Mouse (Mus musculus) heart, adult 2 months (tissue): ENCODE measurements around the gene Ticrr. TPM values are rescaled to one million over a fixed set of nuclear protein-coding genes. Genes with fewer than 3 reads are reported as not detected.

Source experiments
- DNase-seq, 2 experiments: peaks; one replicate each; pipeline ENCODE4 v3.0.0; 2021
- H3K27ac ChIP-seq: fragments of 200-600 bp; 2 replicates; pipeline ENCODE4 v1.8.1; 2022
- H3K27me3 ChIP-seq: fragments of 200-500 bp; 2 replicates; pipeline ENCODE4 v1.6.1; 2012; ENCODE audit warnings: mild to moderate bottlenecking, low read length, inconsistent platforms, mixed read lengths; ENCODE audit not compliant: control insufficient read depth, insufficient read depth
- H3K36me3 ChIP-seq: fragments of 200-500 bp; 2 replicates; pipeline ENCODE4 v1.6.1; 2012; ENCODE audit warnings: low read length, inconsistent platforms; ENCODE audit not compliant: control insufficient read depth, insufficient read depth
- H3K4me1 ChIP-seq: fragments of 200-500 bp; 2 replicates; pipeline ENCODE4 v1.6.1; 2011; ENCODE audit warnings: low read length; ENCODE audit not compliant: control insufficient read depth, insufficient read depth
- H3K4me3 ChIP-seq: fragments of 200-600 bp; 2 replicates; pipeline ENCODE4 v1.8.1; 2022
- H3K79me2 ChIP-seq: fragments of 200-500 bp; replicated peaks from 2 replicates; pipeline ENCODE4 v1.6.1; 2012; ENCODE audit warnings: mild to moderate bottlenecking, inconsistent platforms, low read length, moderate library complexity, mixed read lengths; ENCODE audit not compliant: control insufficient read depth, insufficient read depth
- H3K9ac ChIP-seq: fragments of 200-500 bp; 2 replicates; pipeline ENCODE4 v1.6.1; 2012; ENCODE audit warnings: low read depth, mild to moderate bottlenecking, control low read depth, inconsistent platforms, low read length, mixed read lengths
- CTCF ChIP-seq: fragments of 200-600 bp; IDR thresholded peaks from 2 replicates; pipeline ENCODE4 v1.8.1; 2022; ENCODE audit warnings: antibody characterized with exemption, mild to moderate bottlenecking, moderate library complexity
- EP300 ChIP-seq: fragments of 200-500 bp; IDR thresholded peaks from 2 replicates; pipeline ENCODE4 v1.6.1; 2011; ENCODE audit warnings: low read depth, low read length, control low read depth; ENCODE audit not compliant: insufficient read depth
- POLR2A ChIP-seq: fragments of 200-500 bp; IDR thresholded peaks from 2 replicates; pipeline ENCODE4 v1.6.1; 2011; ENCODE audit warnings: mild to moderate bottlenecking, low read depth, low read length, control low read depth; ENCODE audit not compliant: insufficient read depth
- WGBS: fragments of 180-500 bp; shearing (Covaris S2); methylation state at CpG from one replicate; pipeline ENCODE4 v1.1.7; 2018; 5-methylcytosine and 5-hydroxymethylcytosine counted together
- intact Hi-C: fragments of 180-260 bp; cut with DNase I; formaldehyde crosslinking; loops from one replicate; pipeline ENCODE4 v1.15.1; 2025
- long read RNA-seq: library from polyadenylated mRNA; stranded (forward); transcript quantifications from one replicate; pipeline ENCODE4 v2.0.0, GENCODE M21; 2021
- polyA plus RNA-seq: library from polyadenylated mRNA; depleted of rRNA; stranded (reverse); fragments of >200 nt; gene quantifications from 2 replicates; pipeline ENCODE4 v1.2.3, GENCODE M21; 2012; rRNA removed
- total RNA-seq, 2 experiments: library from RNA; stranded (reverse); gene quantifications; 2 replicates each; pipeline ENCODE4 v1.2.3; 2021

Gene Ticrr
- total RNA-seq (under 1 TPM; 0.03 to 0.09 TPM), polyA plus RNA-seq (0.20 TPM in 1 of 2 replicates, not detected in the other)
- long read RNA-seq = 0 reads

DNA sequence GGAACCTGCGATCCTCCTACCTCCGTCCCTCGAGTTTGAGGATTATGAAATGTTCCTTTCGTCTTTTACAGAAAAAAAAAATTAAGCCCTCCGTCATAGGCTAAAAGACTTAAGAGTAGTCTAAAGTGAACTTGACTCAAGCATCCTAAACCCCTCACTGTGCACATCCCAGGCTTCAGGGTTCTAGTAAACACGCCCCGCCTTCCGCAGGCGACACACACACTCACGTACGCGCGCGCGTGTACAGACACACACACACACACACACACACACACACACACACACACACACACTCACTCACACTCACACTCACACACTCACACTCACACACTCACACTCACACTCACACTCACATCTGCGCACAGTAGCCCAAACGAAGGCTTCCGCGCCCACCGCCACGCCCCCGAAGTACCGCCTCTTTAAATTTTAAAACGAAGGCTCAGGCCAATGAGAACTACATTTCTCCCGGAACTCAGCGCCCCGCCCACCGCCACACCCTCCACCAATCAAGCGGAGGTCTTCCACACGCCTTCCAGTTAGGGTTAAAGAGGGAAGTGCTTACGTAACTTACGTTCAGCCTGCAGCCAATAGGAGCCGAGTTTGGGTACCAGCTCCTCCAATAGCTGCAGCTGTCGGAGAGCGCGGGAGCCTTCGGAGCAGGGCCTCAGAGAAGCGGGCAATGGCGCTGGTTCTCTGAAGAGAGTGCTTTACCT is at the start of gene Ticrr:
Ticrr (plus strand) TSS at position 619 of the 713 bp plus-strand sequence.
- H3K4me1 ChIP-seq = peaks cover 2% of the 10 kb centered on the region; the same call in 1 of the 2 replicates
- no peaks in the 10 kb centered on the region for H3K36me3 ChIP-seq
- H3K79me2 ChIP-seq = no peaks in the 10 kb centered on the region
- peak within 1 kb of the TSS; percentile 53 for H3K9ac ChIP-seq
- H3K4me3 ChIP-seq = peak within 1 kb of the TSS; percentile 67
- under 1% methylated on average over 39 of the region's 39 CpGs for WGBS
- peaks cover 4% of the 10 kb centered on the region; the same call in 1 of the 2 replicates for H3K27me3 ChIP-seq
- intact Hi-C loops = loop anchor here (5.0 kb wide), 1 partner anchor 68 kb away; no protein-coding TSS in a partner anchor
- TF ChIP-seq POLR2A (no peak), CTCF (no peak), EP300 (no peak)
- DNase-seq = peak; percentile 91 to 95
- no peak within 1 kb of the TSS for H3K27ac ChIP-seq

DNA sequence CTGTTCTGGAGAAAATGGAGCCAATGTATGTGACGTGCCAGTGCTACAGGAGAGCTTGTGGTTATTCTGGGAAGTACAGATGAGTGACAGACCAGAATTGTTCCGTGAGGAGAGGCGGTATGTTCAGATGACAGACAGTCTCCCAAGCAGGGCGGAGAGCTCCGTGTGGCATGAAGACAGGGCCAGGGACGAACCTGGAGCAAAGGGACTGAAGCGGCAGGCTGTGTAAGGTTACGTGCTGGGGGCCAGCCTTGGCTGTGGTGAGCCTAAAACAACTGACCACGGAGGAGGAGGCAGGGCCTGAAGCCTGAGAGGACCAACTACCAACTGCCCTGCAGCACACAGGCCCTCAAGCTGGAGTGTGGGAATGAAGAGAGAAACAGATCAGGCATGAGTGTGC is 48.1 kb upstream of the Ticrr start:
- no peak for TF ChIP-seq EP300
- no peak for TF ChIP-seq CTCF
- TF ChIP-seq POLR2A = no peak
- no peaks in the 10 kb centered on the region for H3K36me3 ChIP-seq
- H3K4me3 ChIP-seq = no peak overlapping the region
- intact Hi-C loops = no loop called here
- H3K4me1 ChIP-seq = no peaks in the 10 kb centered on the region
- H3K27me3 ChIP-seq = peaks cover 1% of the 10 kb centered on the region; the same call in 1 of the 2 replicates
- DNase-seq = no peak
- WGBS = 49% methylated on average over 9 of the region's 9 CpGs
- H3K79me2 ChIP-seq = no peaks in the 10 kb centered on the region
- H3K27ac ChIP-seq = no peak overlapping the region
- no peak overlapping the region for H3K9ac ChIP-seq

DNA sequence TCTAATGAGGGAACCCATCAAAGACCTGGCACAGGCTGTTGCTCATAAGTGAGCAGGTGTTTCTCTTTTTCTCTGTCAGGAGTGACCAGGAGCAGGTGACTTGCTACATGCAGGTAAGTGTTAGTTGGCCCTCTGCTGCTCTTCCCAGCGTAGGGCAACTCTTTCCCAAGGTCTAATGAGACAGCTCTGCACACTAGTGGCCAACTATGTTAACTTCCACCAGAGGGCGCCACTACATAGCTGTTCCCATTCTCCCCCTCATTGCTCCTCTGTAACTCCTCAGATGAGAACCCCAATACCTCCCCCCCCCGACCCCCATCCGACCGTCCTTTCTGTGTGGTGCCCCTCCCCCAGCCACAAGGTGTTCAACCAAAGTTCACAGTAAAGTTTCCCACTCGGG is 47.2 kb upstream of the Ticrr start:
- Histone ChIP-seq H3K4me3 (no peak overlapping the region), H3K27me3 (peaks cover 3% of the 10 kb centered on the region), H3K27ac (no peak overlapping the region), H3K79me2 (no peaks in the 10 kb centered on the region), H3K9ac (no peak overlapping the region), H3K36me3 (no peaks in the 10 kb centered on the region), H3K4me1 (no peaks in the 10 kb centered on the region)
- intact Hi-C loops = loop anchor here (1.0 kb wide), 1 partner anchor 116 kb away; no protein-coding TSS in a partner anchor
- DNase-seq = peak; percentile 13 to 35
- TF ChIP-seq CTCF (peak; percentile 73), POLR2A (no peak)
- WGBS = 11% methylated on average over 6 of the region's 6 CpGs

- H3K79me2 ChIP-seq = no peaks in the 10 kb centered on the region
- H3K27me3 ChIP-seq = peaks cover 3% of the 10 kb centered on the region
- H3K9ac ChIP-seq = no peak overlapping the region
- no peak overlapping the region for H3K4me3 ChIP-seq
- no peak overlapping the region for H3K27ac ChIP-seq
- 38% methylated on average over 11 of the region's 11 CpGs for WGBS
- intact Hi-C loops = loop anchor here (1.0 kb wide), 1 partner anchor 115 kb away; no protein-coding TSS in a partner anchor
- H3K4me1 ChIP-seq = no peaks in the 10 kb centered on the region
- TF ChIP-seq EP300 (no peak), CTCF (peak; percentile 25; the same call in 1 of the 2 replicates)
- no peaks in the 10 kb centered on the region for H3K36me3 ChIP-seq
- no peak for DNase-seq
These were observed 46.7 kb upstream of the Ticrr start for GRCm38 (mm10) chr7:79613314-79613713.

GRCm38 (mm10) chr7:79615008-79615407 is 45.0 kb upstream of the Ticrr start:
- intact Hi-C loops = no loop called here
- peaks cover 3% of the 10 kb centered on the region for H3K27me3 ChIP-seq
- no peak overlapping the region for H3K4me3 ChIP-seq

DNA sequence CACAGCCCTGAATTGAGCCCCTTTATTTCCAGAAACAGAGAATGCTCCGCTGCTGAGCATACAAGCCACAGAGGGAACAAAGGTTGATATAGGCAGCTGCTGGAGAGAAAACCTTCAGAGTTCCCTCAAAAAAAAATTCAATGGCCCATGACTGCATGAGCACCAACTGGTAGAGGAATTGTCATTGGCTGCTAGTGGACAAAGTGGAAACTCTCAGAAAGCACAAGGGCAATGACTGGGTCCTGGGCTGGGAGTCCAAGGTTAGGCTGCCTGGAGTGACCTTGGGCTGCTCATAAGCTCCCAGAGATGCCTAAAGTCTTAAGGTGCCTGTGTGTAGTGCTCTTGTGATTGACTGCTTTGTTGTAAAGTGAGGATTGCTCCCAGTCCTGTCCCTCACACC is 44.1 kb upstream of the Ticrr start:
- TF ChIP-seq EP300 (no peak), CTCF (no peak), POLR2A (no peak)
- peaks cover 3% of the 10 kb centered on the region for H3K27me3 ChIP-seq
- intact Hi-C loops = no loop called here
- H3K4me3 ChIP-seq = no peak overlapping the region
- no peaks in the 10 kb centered on the region for H3K36me3 ChIP-seq
- H3K4me1 ChIP-seq = no peaks in the 10 kb centered on the region
- 82% methylated on average over 1 of the region's 1 CpGs for WGBS
- DNase-seq = no peak
- H3K79me2 ChIP-seq = no peaks in the 10 kb centered on the region
- no peak overlapping the region for H3K9ac ChIP-seq
- H3K27ac ChIP-seq = no peak overlapping the region

More at GRCm38 (mm10) chr7:79615008-79615407, 45.0 kb upstream of the Ticrr start:
- 78% methylated on average over 4 of the region's 4 CpGs for WGBS
- no peaks in the 10 kb centered on the region for H3K36me3 ChIP-seq
- no peak overlapping the region for H3K27ac ChIP-seq
- no peak for DNase-seq
- H3K79me2 ChIP-seq = no peaks in the 10 kb centered on the region
- no peak overlapping the region for H3K9ac ChIP-seq
- no peaks in the 10 kb centered on the region for H3K4me1 ChIP-seq
- TF ChIP-seq EP300 = no peak
- no peak for TF ChIP-seq POLR2A
- TF ChIP-seq CTCF = no peak
